Mouse (Mus musculus): ENCODE data around the gene Gng3.
A peak's percentile ranks its signal among the peaks of the same experiment; 100 is the strongest.
"Not testable (repeated sequence)": the region's sequence is repeated elsewhere in the genome, so short reads cannot be mapped to it uniquely, and the experiment has no call there.

The Gng3 gene

GRCm38 (mm10) chr19:8844371-8845129 is 5.6 kb upstream of the Gng3 start:
- DNase-seq (ENCODE audit: low read depth, low spot score) = peak; percentile 79

DNA sequence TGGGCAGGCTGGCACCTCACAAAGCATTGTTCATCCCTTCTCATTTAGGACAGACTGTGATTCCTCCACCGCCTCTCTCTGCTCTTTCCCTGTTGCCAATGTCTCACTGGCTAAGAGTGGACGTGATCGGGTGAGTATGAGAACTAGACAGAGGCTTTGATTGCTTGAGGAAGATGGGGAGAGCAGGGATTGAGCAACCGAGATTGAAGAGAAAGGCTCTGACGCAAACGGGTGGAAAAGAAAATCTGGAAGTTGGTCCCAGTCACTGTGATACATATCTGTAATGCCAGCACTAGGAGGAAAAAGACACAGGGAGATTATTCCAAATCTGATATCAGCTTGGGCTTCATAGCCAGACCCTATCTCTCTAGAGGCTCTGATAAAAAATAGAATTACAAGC is 4.0 kb upstream of the Gng3 start:
- no peak for DNase-seq (ENCODE audit: low read depth, low spot score)

DNA sequence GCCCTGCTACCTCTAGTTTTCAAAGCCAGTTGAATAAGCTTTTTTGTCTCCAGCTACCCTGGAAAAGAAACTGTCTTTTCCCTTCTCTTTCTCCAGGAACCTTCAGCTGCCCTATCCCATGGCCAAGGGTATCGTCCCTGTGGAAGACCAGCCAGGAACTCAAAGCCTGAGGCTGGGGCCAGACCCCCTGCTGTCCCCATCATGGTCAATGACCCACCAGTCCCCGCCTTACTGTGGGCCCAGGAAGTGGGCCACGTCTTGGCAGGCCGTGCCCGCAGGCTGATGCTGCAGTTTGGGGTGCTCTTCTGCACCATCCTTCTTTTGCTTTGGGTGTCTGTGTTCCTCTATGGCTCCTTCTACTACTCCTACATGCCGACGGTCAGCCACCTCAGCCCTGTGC is 2.0 kb upstream of the Gng3 start:
- DNase-seq (ENCODE audit: low read depth, low spot score) = no peak

- DNase-seq (ENCODE audit: low read depth, low spot score) = peak; percentile 62
Observed at GRCm38 (mm10) chr19:8839908-8840791, 1.2 kb upstream of the Gng3 start.

DNA sequence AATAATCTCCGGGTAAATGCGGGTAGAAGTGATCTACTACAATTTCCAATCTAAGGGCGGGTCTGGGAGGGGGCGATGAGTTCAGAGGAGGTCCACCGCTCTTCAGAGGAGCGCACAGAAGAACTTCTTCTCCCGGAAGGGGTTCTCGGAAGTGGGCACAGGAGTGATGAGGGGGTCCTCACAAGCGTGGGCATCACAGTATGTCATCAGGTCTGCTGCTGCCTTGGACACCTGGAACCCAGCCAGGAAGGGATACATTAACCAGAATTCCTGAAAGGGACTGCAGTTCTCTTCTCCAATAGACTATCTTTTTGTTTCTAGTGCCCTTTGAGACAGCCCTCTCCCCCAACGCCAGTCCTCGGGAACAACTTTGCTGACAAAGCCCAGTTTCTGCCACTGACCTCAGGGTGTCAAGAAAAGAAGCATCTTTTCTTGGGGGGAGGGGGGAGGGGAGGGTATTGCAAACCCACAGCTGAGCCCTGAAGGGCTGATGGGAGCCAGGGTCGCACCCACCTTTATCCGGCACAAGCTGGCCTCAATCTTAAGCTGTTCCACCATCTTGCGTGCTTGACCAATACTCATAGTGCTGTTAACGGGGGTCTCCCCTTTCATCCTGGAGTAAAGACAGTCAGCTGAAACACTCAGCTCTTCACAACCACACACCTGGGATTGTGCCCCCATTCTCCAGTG is 808 bp downstream of the Gng3 start:
- no peak for DNase-seq (ENCODE audit: low read depth, low spot score)

GRCm38 (mm10) chr19:8837251-8837791 is 1.7 kb downstream of the Gng3 start, which contains the start of gene Bscl2:
TSS of gene Bscl2 (plus strand) at chr19:8837467.
- DNase-seq (ENCODE audit: low read depth, low spot score) = peak; percentile 86

DNA sequence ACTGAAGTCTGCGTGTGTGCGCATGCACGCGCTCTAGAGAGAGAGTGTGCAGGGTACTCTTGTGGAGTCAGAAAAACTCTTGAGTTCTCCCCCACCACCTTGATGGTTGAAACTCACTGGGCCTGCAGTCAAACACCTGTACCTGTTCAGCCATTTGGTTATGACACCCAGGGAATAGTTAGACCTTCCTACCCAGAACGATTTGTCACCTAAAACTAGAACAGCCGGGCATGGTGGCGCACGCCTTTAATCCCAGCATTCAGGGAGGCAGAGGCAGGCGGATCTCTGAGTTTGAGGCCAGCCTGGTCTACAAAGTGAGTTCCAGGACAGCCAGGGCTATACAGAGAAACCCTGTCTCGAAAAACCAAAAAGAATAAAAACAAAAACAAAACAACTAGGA is 2.7 kb downstream of the Gng3 start:
- DNase-seq (ENCODE audit: low read depth, low spot score) = not testable (repeated sequence)

GRCm38 (mm10) chr19:8832971-8833370 is 6.0 kb downstream of the Gng3 start:
- no peak for DNase-seq (ENCODE audit: low read depth, low spot score)

DNA sequence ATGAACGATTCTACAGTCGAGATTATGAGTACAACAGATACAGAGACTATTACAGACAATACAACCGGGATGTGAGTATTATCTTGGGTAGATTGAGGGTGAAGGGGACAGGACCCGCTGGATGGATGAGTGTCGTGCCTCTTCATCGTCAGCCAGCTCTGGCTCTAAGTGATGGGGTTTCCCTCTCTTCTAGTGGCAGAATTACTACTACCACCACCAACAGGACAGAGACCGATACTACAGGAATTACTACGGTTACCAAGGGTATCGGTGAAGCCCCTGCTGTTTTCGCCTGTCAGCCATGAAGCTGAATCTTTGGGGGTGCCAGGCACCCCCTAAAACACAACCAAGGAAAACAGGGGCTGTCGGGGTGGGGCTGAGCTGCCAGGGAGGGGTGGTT is 7.7 kb downstream of the Gng3 start:
- no peak for DNase-seq (ENCODE audit: low read depth, low spot score)

- DNase-seq (ENCODE audit: low read depth, low spot score) = no peak
Observed at GRCm38 (mm10) chr19:8830664-8831063, 8.3 kb downstream of the Gng3 start.

GRCm38 (mm10) chr19:8829660-8830059 is 9.3 kb downstream of the Gng3 start, which contains the start of gene AC129217.1:
TSS of gene AC129217.1 (plus strand) at chr19:8829773.
- no peak for DNase-seq (ENCODE audit: low read depth, low spot score)

DNA sequence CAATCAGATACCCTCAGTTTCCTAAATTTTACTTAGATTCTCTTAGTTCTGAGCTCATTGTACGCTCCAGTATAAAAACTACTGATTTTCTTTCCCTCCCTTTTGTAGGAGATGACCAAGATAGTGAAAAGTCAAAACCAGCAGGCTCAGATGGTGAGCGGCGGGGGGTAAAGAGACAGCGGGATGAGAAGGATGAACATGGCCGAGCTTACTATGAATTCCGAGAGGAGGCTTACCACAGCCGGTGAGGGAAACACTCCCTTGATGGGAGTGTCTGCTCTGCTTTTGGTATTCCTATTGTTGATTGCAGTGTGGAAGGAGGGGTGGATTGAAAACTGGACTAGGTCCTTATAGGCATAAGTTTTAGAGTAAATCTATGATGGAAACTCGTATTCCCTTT is 16.3 kb downstream of the Gng3 start:
- DNase-seq (ENCODE audit: low read depth, low spot score) = no peak

DNA sequence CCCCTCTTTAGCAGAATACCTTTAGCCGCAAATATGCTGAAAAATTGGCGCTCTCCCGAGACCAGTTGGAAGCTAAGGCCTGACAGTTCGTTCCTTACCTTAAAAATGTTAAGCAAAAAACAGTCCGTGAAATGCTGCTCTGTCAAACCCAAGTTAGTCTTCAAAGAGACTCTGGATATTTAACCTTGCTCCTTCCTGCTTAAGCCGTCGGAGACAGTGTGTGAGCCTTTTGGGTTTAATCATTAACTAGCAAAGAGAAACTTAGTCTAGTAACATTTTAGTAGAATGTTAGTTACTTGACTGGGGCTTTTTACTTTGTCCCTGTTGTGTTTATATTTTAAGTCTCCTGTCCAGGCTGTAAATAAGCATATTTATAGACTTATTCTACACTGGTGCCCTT is 17.8 kb downstream of the Gng3 start:
- no peak for DNase-seq (ENCODE audit: low read depth, low spot score)

- DNase-seq (ENCODE audit: low read depth, low spot score) = no peak
Observed at GRCm38 (mm10) chr19:8820424-8820956, 18.5 kb downstream of the Gng3 start.

DNA sequence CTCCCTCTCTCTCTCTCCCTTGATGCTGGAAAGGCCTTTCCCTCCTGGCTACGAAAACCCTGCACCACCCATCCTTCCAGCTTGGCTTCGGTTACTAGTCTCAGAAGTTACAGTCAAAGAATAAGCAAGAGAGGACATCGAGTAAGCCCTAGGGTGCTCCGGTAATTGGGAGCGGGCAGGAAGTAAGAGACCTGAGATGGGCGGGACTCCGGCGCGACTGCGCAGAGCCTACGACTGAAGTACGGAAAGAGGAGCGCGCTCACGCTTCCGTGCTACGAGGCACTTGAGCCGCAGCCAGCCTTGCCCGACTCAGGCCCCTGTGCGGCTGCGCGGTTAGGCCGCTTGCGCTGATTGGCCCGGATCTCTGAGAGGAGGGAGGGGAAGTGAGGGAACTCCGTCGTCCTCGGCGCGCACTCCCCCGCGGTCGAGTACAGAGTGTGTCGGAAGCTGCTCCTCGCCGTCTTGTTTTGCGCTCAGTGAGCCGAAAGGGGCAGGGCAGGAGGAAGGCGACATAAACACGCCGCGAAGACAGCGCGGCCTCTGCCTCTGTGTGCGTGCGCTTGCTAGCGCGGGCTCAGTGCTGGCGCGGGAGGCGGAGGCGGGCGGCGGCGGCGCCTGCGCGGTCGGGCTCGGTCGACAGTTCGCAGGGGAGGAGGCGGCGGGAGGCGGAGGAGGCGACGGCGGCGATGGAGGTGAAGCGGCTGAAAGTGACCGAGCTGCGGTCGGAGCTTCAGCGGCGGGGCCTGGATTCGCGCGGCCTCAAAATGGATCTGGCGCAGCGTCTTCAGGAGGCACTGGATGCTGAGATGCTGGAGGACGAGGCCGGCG is 19.2 kb downstream of the Gng3 start, which contains the start of gene Hnrnpul2:
Gene Hnrnpul2, plus strand, starts transcription at position 415 of the 828 bp plus-strand sequence.
- peak; percentile 99 for DNase-seq (ENCODE audit: low read depth, low spot score)

DNA sequence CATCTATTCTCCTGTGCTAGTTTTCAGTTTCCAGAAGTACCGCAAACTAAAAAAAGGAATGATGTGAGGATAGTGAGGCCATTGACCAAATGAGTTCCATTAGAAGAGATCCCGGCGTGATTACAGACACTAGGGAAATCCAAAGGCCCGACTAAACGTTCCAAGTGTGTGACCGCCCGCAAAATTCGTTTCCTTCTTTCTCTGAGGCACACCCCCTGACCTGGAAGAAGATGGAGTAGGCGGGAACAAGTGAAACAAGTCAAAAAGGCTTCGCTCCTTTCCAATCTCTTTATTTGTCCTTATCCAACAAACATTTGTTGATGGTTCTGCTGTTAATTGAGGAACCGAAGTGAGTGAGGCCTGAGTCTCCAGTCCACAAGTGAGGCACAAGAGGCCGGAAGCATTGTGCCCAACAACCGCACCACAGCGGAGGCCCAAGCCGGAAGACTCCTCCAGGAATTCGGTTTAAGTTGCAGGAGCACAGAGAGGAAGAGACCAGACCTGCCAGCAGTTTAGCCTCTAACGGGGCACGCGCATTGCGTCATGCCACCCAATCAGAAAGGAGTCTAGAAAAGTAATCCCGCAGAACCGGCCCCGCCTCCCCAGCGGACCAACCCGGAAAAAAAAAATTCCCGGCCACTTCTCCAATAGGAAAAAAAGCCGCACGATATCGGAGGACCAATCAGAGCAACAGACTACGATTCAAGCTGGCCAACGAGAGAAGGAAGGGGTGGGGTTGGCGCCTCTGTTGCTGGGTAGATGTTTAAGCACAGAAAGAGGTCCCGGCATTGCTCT is 20.0 kb downstream of the Gng3 start, which contains the start of gene Ttc9c:
Gene Ttc9c, minus strand, starts transcription at position 533 of the 795 bp plus-strand sequence.
- DNase-seq (ENCODE audit: low read depth, low spot score) = peak; percentile 99

- DNase-seq (ENCODE audit: low read depth, low spot score) = no peak
Observed at GRCm38 (mm10) chr19:8818301-8818798, 20.6 kb downstream of the Gng3 start.

DNA sequence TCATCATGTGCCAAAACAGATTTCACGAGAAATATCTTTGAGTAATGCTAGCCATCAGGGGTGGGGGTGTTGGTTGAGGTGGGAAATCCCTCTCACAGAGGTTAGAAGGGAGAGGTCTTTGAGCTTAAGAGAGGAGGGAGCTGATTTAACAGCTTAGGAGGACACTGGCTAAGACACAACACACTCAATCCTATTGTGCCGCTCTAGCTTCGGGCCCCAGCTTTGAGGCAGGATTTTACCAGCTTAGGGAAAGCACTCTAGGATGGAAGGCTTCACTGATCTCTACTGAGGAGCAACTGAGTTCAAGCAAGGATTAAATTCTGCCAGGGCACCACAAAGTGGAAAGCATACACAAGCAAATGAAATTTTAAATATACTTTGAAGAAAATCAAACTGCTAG is 22.0 kb downstream of the Gng3 start:
- DNase-seq (ENCODE audit: low read depth, low spot score) = no peak

GRCm38 (mm10) chr19:8815812-8816211 is 23.2 kb downstream of the Gng3 start:
- no peak for DNase-seq (ENCODE audit: low read depth, low spot score)
